Mouse (Mus musculus) embryonic facial prominence, embryonic 10.5 days (tissue): ENCODE measurements around the gene Cat. TPM values are rescaled to one million over a fixed set of nuclear protein-coding genes. Genes with fewer than 3 reads are reported as not detected.

Source experiments
- DNase-seq: peaks from one replicate; pipeline ENCODE4 v3.0.0-alpha.2; 2017; ENCODE audit warnings: low spot score
- H3K27ac ChIP-seq: fragments of 300-500 bp; sonication (generic); replicated peaks from 2 replicates; pipeline ENCODE4 v1.5.1; 2016; ENCODE audit warnings: mild to moderate bottlenecking
- H3K27me3 ChIP-seq: fragments of 300-500 bp; sonication (generic); replicated peaks from 2 replicates; pipeline ENCODE4 v1.6.1; 2016; ENCODE audit warnings: low read depth, mild to moderate bottlenecking; ENCODE audit not compliant: poor library complexity, severe bottlenecking
- H3K36me3 ChIP-seq: fragments of 300-500 bp; sonication (generic); replicated peaks from 2 replicates; pipeline ENCODE4 v1.6.1; 2016; ENCODE audit warnings: mild to moderate bottlenecking, moderate library complexity
- H3K4me1 ChIP-seq: fragments of 300-500 bp; sonication (generic); 2 replicates; pipeline ENCODE4 v1.6.1; 2016
- H3K4me3 ChIP-seq: fragments of 300-500 bp; sonication (generic); 2 replicates; pipeline ENCODE4 v1.5.1; 2016; ENCODE audit warnings: mild to moderate bottlenecking, moderate library complexity
- H3K9me3 ChIP-seq: fragments of 300-500 bp; sonication (generic); 2 replicates; pipeline ENCODE4 v1.6.1; 2016; ENCODE audit warnings: mild to moderate bottlenecking
- WGBS: fragments of 180-500 bp; shearing (Covaris S2); methylation state at CpG from one replicate; pipeline ENCODE4 v1.1.7; 2016; 5-methylcytosine and 5-hydroxymethylcytosine counted together
- polyA plus RNA-seq: library from polyadenylated mRNA; unstranded; fragments of >200 nt; fragmentation: Nextera tagmentation; extraction: Ambion mirVana; gene quantifications from 2 replicates; pipeline ENCODE4 v1.2.1, GENCODE M21; 2016

The Cat gene
- polyA plus RNA-seq, 1 experiment from 2014 or later: 85.6 TPM

DNA sequence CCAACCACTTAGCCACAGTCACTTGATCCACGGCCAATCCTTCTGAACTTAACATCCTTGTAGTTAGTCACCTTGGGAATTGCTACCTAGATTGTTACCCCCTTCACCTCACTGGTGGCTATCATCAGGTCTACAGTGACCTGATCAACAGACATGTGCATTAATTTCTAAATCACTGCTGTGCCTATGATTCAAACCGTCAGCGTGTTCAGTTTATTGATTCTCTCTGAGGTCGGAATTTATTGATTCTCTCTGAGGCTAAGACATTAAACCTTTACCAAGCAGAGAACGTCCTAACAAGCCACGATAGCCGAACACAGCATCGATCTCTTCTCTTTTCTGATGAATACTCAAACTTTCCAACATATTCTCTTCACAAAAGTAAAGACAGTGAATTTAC lies 34.7 kb downstream of the Cat start:
- 91% methylated on average over 8 of the region's 8 CpGs for WGBS
- Histone ChIP-seq H3K27me3 (0 out of 2 replicates have a peak, but pooled peaks cover 11% of the 10 kb centered on the region), H3K4me1 (peaks cover 14% of the 10 kb centered on the region), H3K4me3 (no peak overlapping the region), H3K9me3 (no peaks in the 10 kb centered on the region), H3K27ac (no peak overlapping the region), H3K36me3 (peaks cover 22% of the 10 kb centered on the region)
- no peak for DNase-seq

DNA sequence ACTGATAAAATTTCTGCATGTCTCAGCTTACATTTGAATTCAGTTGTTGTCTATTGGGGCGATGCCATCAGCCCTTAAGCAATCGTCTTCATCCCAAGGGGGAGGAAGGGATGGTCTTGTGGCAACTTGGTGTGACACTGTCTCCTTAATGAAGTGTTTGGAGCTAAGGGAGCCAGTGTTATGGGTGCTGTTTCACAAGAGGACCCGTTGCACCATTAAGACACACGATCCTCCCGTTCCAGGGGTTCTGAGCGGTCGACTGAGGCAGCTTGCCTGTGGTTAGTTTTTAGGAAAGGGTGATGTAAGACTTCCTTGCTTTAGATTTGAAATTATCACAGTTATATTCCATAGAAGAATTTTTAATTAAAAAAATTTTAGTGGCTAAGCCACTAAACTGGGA lies 35.1 kb downstream of the Cat start:
- WGBS: 85% methylated on average over 7 of the region's 7 CpGs

DNA sequence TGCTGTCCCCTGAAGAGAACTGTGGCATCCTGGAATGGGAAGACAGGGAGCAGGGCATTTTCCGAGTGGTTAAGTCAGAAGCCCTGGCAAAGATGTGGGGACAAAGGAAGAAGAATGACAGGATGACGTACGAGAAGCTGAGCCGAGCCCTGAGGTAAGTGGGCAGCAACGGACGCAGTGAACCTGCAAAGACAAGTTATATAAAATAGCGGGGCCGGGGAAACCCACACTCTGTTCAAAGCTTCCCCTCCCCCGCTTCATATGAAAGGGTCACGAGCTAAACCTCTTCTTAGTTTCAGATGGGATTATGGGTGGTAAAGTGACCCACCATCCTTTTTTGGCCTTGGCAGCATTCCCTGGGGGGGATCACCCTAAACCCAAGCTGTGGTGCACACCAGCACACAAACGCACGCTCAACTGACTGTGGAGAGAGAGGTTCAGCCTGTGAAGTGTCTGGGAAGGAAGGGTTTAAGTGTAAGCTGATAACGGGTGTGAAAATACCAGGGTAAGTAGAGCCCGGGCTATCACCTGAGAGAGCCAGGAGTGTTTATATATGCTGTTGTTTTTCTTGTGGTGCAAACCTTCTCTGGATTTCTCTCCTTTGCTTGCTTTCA lies 35.9 kb downstream of the Cat start:
- Histone ChIP-seq H3K9me3 (no peaks in the 10 kb centered on the region), H3K27ac (no peak overlapping the region), H3K4me3 (no peak overlapping the region), H3K36me3 (peaks cover 10% of the 10 kb centered on the region), H3K4me1 (peaks cover 14% of the 10 kb centered on the region), H3K27me3 (0 out of 2 replicates have a peak, but pooled peaks cover 11% of the 10 kb centered on the region)
- WGBS: 66% methylated on average over 14 of the region's 14 CpGs
- no peak for DNase-seq

More for the DNA sequence above, 35.1 kb downstream of the Cat start:
- Histone ChIP-seq H3K27ac (no peak overlapping the region), H3K27me3 (0 out of 2 replicates have a peak, but pooled peaks cover 11% of the 10 kb centered on the region), H3K9me3 (no peaks in the 10 kb centered on the region), H3K4me3 (no peak overlapping the region), H3K4me1 (peaks cover 14% of the 10 kb centered on the region), H3K36me3 (peaks cover 17% of the 10 kb centered on the region)
- no peak for DNase-seq

DNA sequence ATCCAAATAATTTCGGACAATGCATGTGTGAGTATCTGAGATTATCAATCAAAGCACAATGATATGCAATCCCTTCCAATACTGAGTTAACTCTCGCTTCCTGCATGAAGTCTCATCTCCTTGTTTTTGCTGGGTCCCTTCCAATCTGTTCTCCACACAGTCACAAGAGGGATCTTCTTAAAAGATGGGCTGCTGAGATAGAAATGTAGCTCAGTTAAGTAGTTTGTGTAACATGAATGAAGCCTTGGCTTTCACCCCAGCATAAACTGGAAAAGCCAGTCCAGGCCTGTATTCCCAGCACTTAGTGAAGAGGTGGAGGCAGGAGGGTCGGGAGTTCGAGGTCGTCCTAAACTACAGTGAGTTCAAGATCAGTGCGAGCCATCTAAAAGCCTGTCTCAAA lies 38.6 kb downstream of the Cat start:
- peaks cover 14% of the 10 kb centered on the region for H3K4me1 ChIP-seq
- DNase-seq: no peak
- WGBS: 91% methylated on average over 6 of the region's 6 CpGs

DNA sequence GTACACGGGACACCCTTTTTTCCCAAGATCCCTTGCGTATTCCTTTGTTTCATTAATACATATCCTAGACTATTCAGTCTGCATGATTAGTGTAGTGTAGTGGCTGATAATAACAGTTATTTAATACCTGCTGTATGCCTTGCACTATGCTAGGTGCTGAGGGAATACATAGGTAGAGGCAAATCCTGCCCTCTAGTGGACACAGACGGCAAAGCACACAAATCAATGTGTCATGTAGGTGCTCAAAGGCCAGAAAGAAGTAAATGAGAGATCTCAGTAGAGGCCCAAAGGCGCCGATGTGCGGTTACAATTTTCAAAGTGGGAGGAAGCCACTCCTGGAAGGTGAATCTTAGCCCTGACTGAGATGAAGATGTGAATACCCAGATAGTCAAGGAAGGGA lies 39.2 kb downstream of the Cat start:
- WGBS: 63% methylated on average over 6 of the region's 6 CpGs
- no peak overlapping the region for H3K27ac ChIP-seq

More for the DNA sequence above, 38.6 kb downstream of the Cat start:
- H3K4me3 ChIP-seq: no peak overlapping the region
- no peaks in the 10 kb centered on the region for H3K9me3 ChIP-seq
- no peaks in the 10 kb centered on the region for H3K36me3 ChIP-seq
- no peak overlapping the region for H3K27ac ChIP-seq
- 0 out of 2 replicates have a peak, but pooled peaks cover 11% of the 10 kb centered on the region for H3K27me3 ChIP-seq

DNA sequence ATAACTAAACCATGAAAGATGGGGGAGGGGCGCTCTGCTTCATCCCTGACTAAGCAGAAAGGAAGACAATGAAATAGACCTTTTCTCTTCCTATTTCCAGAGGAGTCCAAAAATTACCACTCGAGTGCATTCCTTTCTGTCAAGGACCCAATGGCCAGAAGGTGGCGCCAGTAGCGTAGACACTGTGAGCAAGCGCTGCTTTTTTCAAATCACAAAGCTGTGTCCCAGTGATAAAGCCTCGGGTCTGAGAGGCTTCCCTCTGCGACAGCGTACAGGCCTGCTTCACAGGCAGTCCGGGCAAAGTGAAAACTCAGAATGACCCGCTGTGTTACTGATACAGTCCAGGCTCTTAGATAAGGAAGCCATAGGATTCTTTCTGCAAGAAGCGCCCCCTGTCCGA lies 45.2 kb downstream of the Cat start:
- H3K4me1 ChIP-seq: peaks cover 19% of the 10 kb centered on the region
- no peaks in the 10 kb centered on the region for H3K36me3 ChIP-seq
- no peaks in the 10 kb centered on the region for H3K9me3 ChIP-seq
- peak overlapping the region; percentile 67 for H3K27ac ChIP-seq
- peaks cover 4% of the 10 kb centered on the region; the same call in 1 of the 2 replicates for H3K27me3 ChIP-seq
- peak overlapping the region; percentile 42 for H3K4me3 ChIP-seq
- DNase-seq: peak; percentile 84
- WGBS: 5% methylated on average over 12 of the region's 12 CpGs

More for the DNA sequence above, 39.2 kb downstream of the Cat start:
- Histone ChIP-seq H3K4me3 (no peak overlapping the region), H3K9me3 (no peaks in the 10 kb centered on the region), H3K36me3 (no peaks in the 10 kb centered on the region), H3K27me3 (0 out of 2 replicates have a peak, but pooled peaks cover 11% of the 10 kb centered on the region), H3K4me1 (peaks cover 14% of the 10 kb centered on the region)
- peak; percentile 51 for DNase-seq

DNA sequence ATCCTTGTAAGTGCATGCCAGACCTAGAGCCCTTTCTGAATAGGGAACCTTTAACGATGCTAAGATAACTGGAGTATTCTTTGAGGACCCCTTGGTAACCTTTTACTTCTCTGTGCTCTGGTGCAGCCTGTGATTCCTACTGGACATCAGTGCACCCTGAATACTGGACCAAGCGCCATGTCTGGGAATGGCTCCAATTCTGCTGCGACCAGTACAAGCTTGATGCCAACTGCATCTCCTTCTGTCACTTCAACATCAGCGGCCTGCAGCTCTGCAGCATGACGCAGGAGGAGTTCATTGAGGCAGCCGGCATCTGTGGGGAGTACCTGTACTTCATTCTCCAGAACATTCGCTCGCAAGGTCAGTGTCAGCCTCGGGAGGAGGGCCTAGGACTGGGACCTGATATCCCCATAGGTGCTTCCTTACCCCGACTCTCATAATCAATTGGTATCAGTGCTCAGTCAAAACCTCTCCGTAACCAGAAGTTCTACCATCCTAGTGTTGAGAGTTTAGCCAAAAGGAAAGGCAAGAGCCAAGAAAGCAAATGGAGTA lies 45.8 kb downstream of the Cat start:
- peaks cover 19% of the 10 kb centered on the region for H3K4me1 ChIP-seq
- H3K27me3 ChIP-seq: peaks cover 4% of the 10 kb centered on the region; the same call in 1 of the 2 replicates
- no peak overlapping the region for H3K4me3 ChIP-seq
- DNase-seq: no peak
- H3K9me3 ChIP-seq: no peaks in the 10 kb centered on the region
- H3K27ac ChIP-seq: no peak overlapping the region
- WGBS: 89% methylated on average over 11 of the region's 11 CpGs
- H3K36me3 ChIP-seq: no peaks in the 10 kb centered on the region

DNA sequence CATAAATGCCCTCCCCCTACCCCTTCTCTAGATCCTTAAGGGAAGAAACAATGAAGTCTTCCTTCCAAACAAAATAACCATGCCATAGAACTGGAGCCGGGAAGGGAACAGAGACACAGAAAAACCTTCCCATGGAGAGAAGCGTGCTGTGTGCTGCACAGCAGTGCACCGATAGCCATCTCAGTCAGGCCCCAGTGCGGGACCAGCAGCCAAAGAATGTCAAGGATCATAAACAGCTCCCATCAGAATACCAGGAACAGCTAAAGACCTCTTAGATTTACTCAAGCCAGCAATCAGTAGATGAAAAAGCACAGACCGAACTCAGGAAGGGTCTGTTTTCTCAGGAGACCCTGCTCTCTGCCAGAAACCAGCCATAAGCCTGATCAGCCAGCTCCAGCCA lies 48.4 kb downstream of the Cat start:
- H3K27ac ChIP-seq: peak overlapping the region; percentile 48
- H3K27me3 ChIP-seq: peaks cover 4% of the 10 kb centered on the region; the same call in 1 of the 2 replicates
- no peak overlapping the region for H3K4me3 ChIP-seq
- no peaks in the 10 kb centered on the region for H3K9me3 ChIP-seq
- no peak for DNase-seq
- no peaks in the 10 kb centered on the region for H3K36me3 ChIP-seq
- peaks cover 23% of the 10 kb centered on the region for H3K4me1 ChIP-seq
- 66% methylated on average over 5 of the region's 5 CpGs for WGBS

DNA sequence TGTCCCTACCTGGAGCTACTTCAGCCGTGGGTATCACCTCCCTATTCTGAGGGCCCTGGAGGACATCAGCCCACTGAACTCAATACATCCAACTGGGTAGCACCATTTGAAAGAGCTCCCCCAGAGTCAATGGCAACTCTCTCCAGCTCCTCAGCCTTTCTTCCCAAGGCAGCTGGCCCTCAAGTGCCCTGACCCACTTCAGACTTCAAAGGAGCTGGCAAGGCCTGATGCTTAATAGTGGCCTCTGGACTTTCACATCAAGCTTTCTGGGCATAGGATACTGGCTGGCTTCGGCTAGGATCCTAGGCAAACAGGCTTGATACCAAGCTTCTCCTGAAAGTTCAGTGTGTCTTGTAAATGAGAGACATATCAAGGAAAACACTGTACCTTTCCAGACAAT lies 49.9 kb downstream of the Cat start:
- Histone ChIP-seq H3K36me3 (no peaks in the 10 kb centered on the region), H3K27ac (no peak overlapping the region), H3K4me3 (no peak overlapping the region), H3K27me3 (peaks cover under 1% of the 10 kb centered on the region; the same call in 1 of the 2 replicates), H3K4me1 (peaks cover 24% of the 10 kb centered on the region), H3K9me3 (no peaks in the 10 kb centered on the region)
- WGBS: 81% methylated on average over 2 of the region's 2 CpGs
- DNase-seq: no peak

DNA sequence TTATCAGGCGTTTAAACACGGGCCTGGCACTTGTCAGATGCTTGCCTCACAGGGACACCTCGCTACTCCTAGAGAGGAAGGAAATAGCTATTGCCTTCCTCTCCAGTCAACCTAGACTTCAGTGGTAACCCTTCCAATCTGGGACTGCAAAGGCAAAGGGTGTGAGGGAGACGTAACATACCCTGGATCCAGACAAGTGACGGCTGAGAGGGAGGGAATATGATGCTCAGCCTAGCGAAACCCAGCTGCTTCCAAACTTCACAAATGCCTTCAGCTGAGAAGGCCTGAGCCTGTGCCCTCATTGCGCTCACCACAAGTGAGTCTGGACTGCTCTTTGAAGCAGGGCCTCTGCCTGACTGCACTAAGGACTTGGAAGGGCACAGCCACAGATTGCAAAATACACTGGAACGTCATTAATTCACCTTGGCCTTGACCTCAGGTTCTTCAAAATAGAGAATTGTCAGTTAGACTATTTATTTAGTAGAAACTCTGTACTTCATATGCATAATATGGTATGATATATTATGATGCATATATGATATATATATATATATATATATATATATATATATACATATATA lies 52.2 kb downstream of the Cat start:
- DNase-seq: no peak

DNA sequence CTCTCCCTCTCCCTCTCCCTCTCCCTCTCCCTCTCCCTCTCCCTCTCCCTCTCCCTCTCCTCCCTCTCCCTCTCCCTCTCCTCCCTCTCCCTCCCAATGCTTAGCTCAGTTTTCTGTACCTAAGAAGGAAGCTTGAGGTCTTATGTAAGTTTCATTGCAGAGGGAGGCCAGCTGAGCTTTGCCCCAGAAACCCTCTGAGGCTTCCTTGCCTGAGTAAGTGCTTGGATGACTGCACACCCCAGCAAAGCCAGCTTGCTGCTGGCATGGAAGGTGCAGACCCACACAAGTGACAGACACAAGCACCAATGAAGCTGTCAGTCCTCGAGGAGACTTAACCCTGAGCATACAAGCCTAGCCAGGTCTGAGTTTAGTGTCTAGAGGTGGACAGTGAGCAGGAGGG lies 54.2 kb downstream of the Cat start:
- Histone ChIP-seq H3K9me3 (no peaks in the 10 kb centered on the region), H3K27me3 (no peaks in the 10 kb centered on the region), H3K4me3 (no peak overlapping the region), H3K27ac (no peak overlapping the region), H3K4me1 (peaks cover 13% of the 10 kb centered on the region; the same call in 1 of the 2 replicates), H3K36me3 (no peaks in the 10 kb centered on the region)
- WGBS: 51% methylated on average over 1 of the region's 1 CpGs
- DNase-seq: no peak

More for the DNA sequence above, 52.2 kb downstream of the Cat start:
- H3K4me3 ChIP-seq: no peak overlapping the region
- no peaks in the 10 kb centered on the region for H3K36me3 ChIP-seq
- no peak overlapping the region for H3K27ac ChIP-seq
- H3K4me1 ChIP-seq: peaks cover 21% of the 10 kb centered on the region
- no peaks in the 10 kb centered on the region for H3K27me3 ChIP-seq
- no peaks in the 10 kb centered on the region for H3K9me3 ChIP-seq
- WGBS: 73% methylated on average over 8 of the region's 8 CpGs

DNA sequence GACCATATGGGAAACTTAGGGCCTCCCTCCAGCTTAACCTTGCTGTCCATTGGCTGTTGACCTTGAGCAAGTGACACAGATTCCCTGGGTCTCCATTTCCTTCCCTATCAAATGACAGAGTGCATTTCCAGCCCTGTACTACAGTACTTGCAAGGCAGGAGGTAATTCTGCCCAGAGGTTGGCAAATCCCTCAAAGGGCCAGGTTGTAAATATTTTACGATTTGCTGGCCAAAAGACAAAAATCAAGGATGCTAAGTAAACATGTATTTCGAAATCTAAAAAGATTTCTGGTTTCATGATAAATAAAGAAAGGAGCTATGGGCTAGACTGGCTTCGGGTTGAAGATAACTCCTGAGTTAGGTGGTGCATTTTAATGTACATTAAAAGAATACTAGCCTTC lies 56.6 kb downstream of the Cat start:
- 89% methylated on average over 3 of the region's 3 CpGs for WGBS
- Histone ChIP-seq H3K36me3 (no peaks in the 10 kb centered on the region), H3K4me3 (no peak overlapping the region), H3K27ac (no peak overlapping the region), H3K4me1 (peaks cover 22% of the 10 kb centered on the region), H3K27me3 (peaks cover 3% of the 10 kb centered on the region), H3K9me3 (no peaks in the 10 kb centered on the region)
- no peak for DNase-seq
